ENCODE assay signal across 26 mouse cellular contexts in genomic region chr16:38369992-38370484, GRCm38 (mm10). TPM values are rescaled to one million over a fixed set of nuclear protein-coding genes. Genes with fewer than 3 reads are reported as not detected.
DNase-seq lines count a peak whose midpoint lies in the region; ATAC-seq and TF ChIP-seq lines count a peak whose summit lies in the region.
"Had no signal": no experiment of that assay in that cellular context is flagged by ENCODE, and none has a peak within 500 bp of the region (broad histone marks: within the 10 kb centered on the region; RNA-seq: fewer than 3 reads in every experiment).

No protein-coding gene starts in this region.

- H3K4me1 ChIP-seq in heart, embryonic 14.5 days (ENCODE audit: control insufficient read depth in 2 of 2, insufficient read depth in 2 of 2, low read length in 2 of 2), result peaks cover 26 to 64% of the 10 kb centered on the region in 2 experiments
- peaks cover 77% of the 10 kb centered on the region for H3K4me1 ChIP-seq in G1E (ENCODE audit: insufficient read depth, low read depth, low read length)
- peaks cover 82% of the 10 kb centered on the region for H3K4me1 ChIP-seq in liver, embryonic 13.5 days (replicated peaks)
- H3K4me1 ChIP-seq: embryonic facial prominence, embryonic 13.5 days; stomach, embryonic 15.5 days had no signal

- ATAC-seq in heart, embryonic 14.5 days (ENCODE audit: insufficient number of reproducible peaks, insufficient read depth, low FRiP score, low read depth), result no peak
- ATAC-seq in G1E (ENCODE audit: extremely low read depth, insufficient number of reproducible peaks, low FRiP score, poor library complexity, severe bottlenecking), result no peak
- ATAC-seq in liver, embryonic 13.5 days (ENCODE audit: low read depth), result no peak
- ATAC-seq: activated CD4-positive, CD25-positive, alpha-beta regulatory T cell, adult 4 months; forebrain, embryonic 16.5 days; hindbrain, postnatal 0 days; lung, postnatal 0 days; midbrain, embryonic 16.5 days had no signal

- DNase-seq in gastrocnemius, adult 2 months, result peak; percentile 35
- DNase-seq in gastrocnemius, postnatal 36 days, result no peak
- DNase-seq in heart, adult 8-10 months (ENCODE audit: low spot score), result no peak
- DNase-seq in G1E (ENCODE audit: low spot score), result no peak
- no peak for DNase-seq in liver, embryonic 13.5 days
- no peak for DNase-seq in cerebellum, adult 11-12 months
- no peak for DNase-seq in kidney, adult 11 months
- DNase-seq: cerebellum, postnatal 10 days; right cerebral cortex, postnatal 14 days; thymus, adult 18-20 months had no signal

- intact Hi-C loops in gastrocnemius, adult 2 months (cut with DNase I), result loop anchor here (10.0 kb wide), 1 partner anchor 115 kb away; no protein-coding TSS in a partner anchor
- intact Hi-C loops in gastrocnemius, postnatal 36 days (cut with DNase I), result no loop called here

- H3K4me2 ChIP-seq in heart, embryonic 14.5 days (ENCODE audit: low read length), result peak overlapping the region; percentile 51; the same call in 1 of the 2 replicates
- no peak overlapping the region for H3K4me2 ChIP-seq in liver, embryonic 13.5 days
- H3K4me2 ChIP-seq: embryonic facial prominence, embryonic 13.5 days; stomach, embryonic 15.5 days had no signal

- 73% methylated on average over 4 of the region's 4 CpGs for WGBS in heart, embryonic 14.5 days
- WGBS in liver, embryonic 13.5 days (ENCODE audit: insufficient replicate concordance), result 75% methylated on average over 4 of the region's 4 CpGs

- H3K27ac ChIP-seq in gastrocnemius, adult 2 months, result peak overlapping the region; percentile 96
- peak overlapping the region in 1 of 2 experiments; percentile 34; a peak in 2 of 4 replicates for H3K27ac ChIP-seq in heart, embryonic 14.5 days (replicated peaks in 1 of 2; ENCODE audit: control insufficient read depth in 1 of 2, insufficient read depth in 1 of 2, low read depth in 2 of 2, low read length in 2 of 2)
- H3K27ac ChIP-seq in liver, embryonic 13.5 days, result peak overlapping the region; percentile 97
- H3K27ac ChIP-seq: embryonic facial prominence, embryonic 13.5 days; hindbrain, postnatal 0 days; stomach, embryonic 15.5 days had no signal

- H3K36me3 ChIP-seq in heart, embryonic 14.5 days (ENCODE audit: control insufficient read depth, insufficient read depth, low read length), result peaks cover 78% of the 10 kb centered on the region
- H3K36me3 ChIP-seq in G1E (replicated peaks), result peaks cover 7% of the 10 kb centered on the region
- H3K36me3 ChIP-seq in liver, embryonic 13.5 days, result no peaks in the 10 kb centered on the region
- H3K36me3 ChIP-seq: embryonic facial prominence, embryonic 13.5 days; stomach, embryonic 15.5 days had no signal

- no peaks in the 10 kb centered on the region for H3K27me3 ChIP-seq in heart, embryonic 14.5 days (ENCODE audit: control insufficient read depth, insufficient read depth, low read length)
- no peaks in the 10 kb centered on the region for H3K27me3 ChIP-seq in G1E (ENCODE audit: insufficient read depth, low read length)
- no peaks in the 10 kb centered on the region for H3K27me3 ChIP-seq in liver, embryonic 13.5 days
- H3K27me3 ChIP-seq: embryonic facial prominence, embryonic 13.5 days; stomach, embryonic 15.5 days had no signal

- TF ChIP-seq CTCF in gastrocnemius, adult 2 months (IDR thresholded peaks at IDR 0.05), result no peak
- no peak for TF ChIP-seq CTCF in G1E (IDR thresholded peaks at IDR 0.05; ENCODE audit: low read depth, low read length)

- H3K4me3 ChIP-seq in gastrocnemius, adult 2 months, result peak overlapping the region; percentile 50
- H3K4me3 ChIP-seq in heart, embryonic 14.5 days (ENCODE audit: control insufficient read depth in 1 of 2, insufficient read depth in 1 of 2, low read depth in 1 of 2, low read length in 2 of 2), result no peak overlapping the region
- H3K4me3 ChIP-seq in G1E (ENCODE audit: low read depth, low read length), result peak overlapping the region; percentile 59; the same call in 1 of the 2 replicates
- H3K4me3 ChIP-seq in liver, embryonic 13.5 days (replicated peaks), result no peak overlapping the region
- H3K4me3 ChIP-seq: embryonic facial prominence, embryonic 13.5 days; stomach, embryonic 15.5 days had no signal

- no peaks in the 10 kb centered on the region for H3K9me3 ChIP-seq in heart, embryonic 14.5 days (ENCODE audit: control insufficient read depth, low read length)
- no peaks in the 10 kb centered on the region for H3K9me3 ChIP-seq in G1E (replicated peaks)
- H3K9me3 ChIP-seq in liver, embryonic 13.5 days (replicated peaks), result no peaks in the 10 kb centered on the region
- H3K9me3 ChIP-seq: embryonic facial prominence, embryonic 13.5 days; stomach, embryonic 15.5 days had no signal

- H3K9ac ChIP-seq in heart, embryonic 14.5 days (ENCODE audit: low read length), result peak overlapping the region; percentile 43; the same call in 1 of the 2 replicates
- peak overlapping the region; percentile 84; the same call in 1 of the 2 replicates for H3K9ac ChIP-seq in liver, embryonic 13.5 days
- H3K9ac ChIP-seq: embryonic facial prominence, embryonic 13.5 days; stomach, embryonic 15.5 days had no signal

RNA-seq across cellular contexts. Expression of gene Popdc2, which starts 8.0 kb away (rescaled TPM):
- 10 to 100 TPM; 55.5 to 61.6 TPM for total RNA-seq in gastrocnemius, adult 2 months (2021)
- 10 to 100 TPM; 60.2 to 61.4 TPM for total RNA-seq in gastrocnemius, postnatal 36 days (2021)
- 364 and 390 TPM in 2 replicates for polyA plus RNA-seq in heart, embryonic 14.5 days (2014; fragmentation: Nextera tagmentation; extraction: Ambion mirVana)
- total RNA-seq in heart, adult 8-10 months (2022), result 100 to 1,000 TPM; 451 to 631 (median 553) TPM
- total RNA-seq in G1E (2014; fragmentation: Nextera tagmentation) (22.7 and 25.7 TPM in 2 replicates), G1E (2017) (2.8 and 4.3 TPM in 2 replicates)
- 5.0 and 5.4 TPM in 2 replicates for polyA plus RNA-seq in G1E (2012)
- 22.3 and 24.2 TPM in 2 replicates for polyA plus RNA-seq in liver, embryonic 13.5 days (2015; fragmentation: Nextera tagmentation; extraction: Ambion mirVana)
- total RNA-seq: granulocyte monocyte progenitor cell, adult 5-6 weeks had no signal

RNA-seq across cellular contexts. Expression of gene Gm21987, which starts 23.2 kb away (rescaled TPM):
- total RNA-seq in gastrocnemius, adult 2 months (2021), result not detected
- total RNA-seq in gastrocnemius, postnatal 36 days (2021), result not detected
- 4.4 and 4.9 TPM in 2 replicates for polyA plus RNA-seq in heart, embryonic 14.5 days (2014; fragmentation: Nextera tagmentation; extraction: Ambion mirVana)
- not detected for total RNA-seq in heart, adult 8-10 months (2022)
- total RNA-seq in G1E (2014; fragmentation: Nextera tagmentation), result 4.7 TPM in 1 of 2 replicates, not detected in the other
- total RNA-seq in G1E (2017), result not detected in 2 replicates
- 1,146 and 1,190 TPM in 2 replicates for polyA plus RNA-seq in G1E (2012)
- not detected in 2 replicates for polyA plus RNA-seq in liver, embryonic 13.5 days (2015; fragmentation: Nextera tagmentation; extraction: Ambion mirVana)
- total RNA-seq: adrenal gland, postnatal 10 days; granulocyte monocyte progenitor cell, adult 5-6 weeks; hindbrain, postnatal 0 days; left cerebral cortex, postnatal 14 days; megakaryocyte progenitor cell, adult 5-6 weeks; neutrophil, adult 5-6 weeks had no signal
- polyA plus RNA-seq: activated CD4-positive, CD25-positive, alpha-beta regulatory T cell, adult 4 months; embryonic facial prominence, embryonic 13.5 days; forebrain, embryonic 16.5 days; hindbrain, postnatal 0 days; kidney, embryonic 16.5 days; limb, embryonic 14.5 days; lung, postnatal 0 days; midbrain, embryonic 16.5 days; spleen, adult 2 months; stomach, embryonic 15.5 days had no signal

RNA-seq across cellular contexts. Expression of gene Cox17, which starts 23.2 kb away (rescaled TPM):
- total RNA-seq in gastrocnemius, adult 2 months (2021), result 100 to 1,000 TPM; 138 to 190 TPM
- total RNA-seq in gastrocnemius, postnatal 36 days (2021), result 100 to 1,000 TPM; 121 to 152 TPM
- polyA plus RNA-seq in heart, embryonic 14.5 days (2014; fragmentation: Nextera tagmentation; extraction: Ambion mirVana), result 337 TPM in 2 replicates
- total RNA-seq in heart, adult 8-10 months (2022), result 100 to 1,000 TPM; 269 to 387 (median 331) TPM
- total RNA-seq in G1E (2014; fragmentation: Nextera tagmentation) (210 and 232 TPM in 2 replicates), G1E (2017) (836 and 871 TPM in 2 replicates)
- polyA plus RNA-seq in G1E (2012), result 163 and 234 TPM in 2 replicates
- polyA plus RNA-seq in liver, embryonic 13.5 days (2015; fragmentation: Nextera tagmentation; extraction: Ambion mirVana), result 331 and 350 TPM in 2 replicates

RNA-seq across cellular contexts. Expression of gene Maats1, which starts 28.1 kb away (rescaled TPM):
- total RNA-seq in gastrocnemius, adult 2 months (2021), result not detected
- not detected for total RNA-seq in gastrocnemius, postnatal 36 days (2021)
- 0.15 TPM in 1 of 2 replicates, not detected in the other for polyA plus RNA-seq in heart, embryonic 14.5 days (2014; fragmentation: Nextera tagmentation; extraction: Ambion mirVana)
- total RNA-seq in heart, adult 8-10 months (2022), result not detected
- total RNA-seq in G1E (2014; fragmentation: Nextera tagmentation) (not detected in 2 replicates), G1E (2017) (0.11 TPM in 1 of 2 replicates, not detected in the other)
- polyA plus RNA-seq in G1E (2012), result not detected in 2 replicates
- 0.05 TPM in 1 of 2 replicates, not detected in the other for polyA plus RNA-seq in liver, embryonic 13.5 days (2015; fragmentation: Nextera tagmentation; extraction: Ambion mirVana)
- total RNA-seq: granulocyte monocyte progenitor cell, adult 5-6 weeks; megakaryocyte progenitor cell, adult 5-6 weeks; neutrophil, adult 5-6 weeks had no signal

Comparison
In these comparisons a context has a peak if more than half of its experiments do, and no peak if none do; other contexts are left out.
1. H3K4me3 ChIP-seq: peak in gastrocnemius, adult 2 months (single experiment) and G1E (single experiment); none in heart, embryonic 14.5 days (0 of 2) and liver, embryonic 13.5 days (single experiment).
2. RNA of gene Popdc2, which starts 8.0 kb away (total RNA-seq): 451 to 631 TPM in heart, adult 8-10 months; 55.5 to 61.6 TPM in gastrocnemius, adult 2 months, 60.2 to 61.4 TPM in gastrocnemius, postnatal 36 days and 2.8 to 25.7 TPM in G1E; every median in the first group is over 4 times any median in the second.